Mouse (Mus musculus) stomach, postnatal 0 days (tissue): ENCODE data around the gene Mst1. TPM values are rescaled to one million over a fixed set of nuclear protein-coding genes. Genes with fewer than 3 reads are reported as not detected.

Source experiments
- ATAC-seq: fragments of 200-750 bp; cut with Nextera tagmentation; 2 replicates; pipeline ENCODE4 v1.8.0; 2017; ENCODE audit not compliant: low FRiP score, low TSS enrichment
- DNase-seq: peaks from one replicate; pipeline ENCODE4 v3.0.0-alpha.2; 2016; ENCODE audit warnings: low spot score
- H3K27ac ChIP-seq: fragments of 300-500 bp; sonication (generic); replicated peaks from 2 replicates; pipeline ENCODE4 v1.5.1; 2014; ENCODE audit warnings: mild to moderate bottlenecking, control low read depth
- H3K27me3 ChIP-seq: fragments of 300-500 bp; sonication (generic); 2 replicates; pipeline ENCODE4 v1.6.1; 2014; ENCODE audit warnings: low read length; ENCODE audit not compliant: control insufficient read depth, insufficient read depth
- H3K36me3 ChIP-seq: fragments of 300-500 bp; sonication (generic); 2 replicates; pipeline ENCODE4 v1.6.1; 2014; ENCODE audit warnings: low read length, mixed read lengths; ENCODE audit not compliant: control insufficient read depth, insufficient read depth
- H3K4me1 ChIP-seq: fragments of 300-500 bp; sonication (generic); replicated peaks from 2 replicates; pipeline ENCODE4 v1.6.1; 2014; ENCODE audit warnings: antibody characterized with exemption; ENCODE audit not compliant: control insufficient read depth, insufficient read depth
- H3K4me2 ChIP-seq: fragments of 300-500 bp; sonication (generic); replicated peaks from 2 replicates; pipeline ENCODE4 v1.6.1; 2014; ENCODE audit warnings: low read depth, mild to moderate bottlenecking, control low read depth, moderate library complexity
- H3K4me3 ChIP-seq: fragments of 300-500 bp; sonication (generic); 2 replicates; pipeline ENCODE4 v1.5.1; 2014; ENCODE audit warnings: low read depth, low read length, control low read depth
- H3K9ac ChIP-seq: fragments of 300-500 bp; sonication (generic); 2 replicates; pipeline ENCODE4 v1.6.1; 2014; ENCODE audit warnings: mild to moderate bottlenecking, low read length, control low read depth, mixed read lengths
- H3K9me3 ChIP-seq: fragments of 300-500 bp; sonication (generic); 2 replicates; pipeline ENCODE4 v1.6.1; 2016; ENCODE audit warnings: low read length; ENCODE audit not compliant: control insufficient read depth
- CTCF ChIP-seq: IDR thresholded peaks from 2 replicates; pipeline ENCODE4 v1.5.1; 2016; ENCODE audit warnings: antibody characterized with exemption, low read depth, mild to moderate bottlenecking, moderate library complexity
- EP300 ChIP-seq: optimal IDR thresholded peaks from 2 replicates; pipeline ENCODE3; 2016; ENCODE audit warnings: antibody characterized with exemption
- WGBS: fragments of 180-500 bp; shearing (Covaris S2); extraction: QIAGEN DNeasy Blood & Tissue Kit; methylation state at CpG from one replicate; pipeline ENCODE4 v1.1.7; 2014; 5-methylcytosine and 5-hydroxymethylcytosine counted together
- polyA plus RNA-seq: library from polyadenylated mRNA; unstranded; fragments of >200 nt; fragmentation: Nextera tagmentation; extraction: Ambion mirVana; gene quantifications from 2 replicates; pipeline ENCODE4 v1.2.1, GENCODE M21; 2015

Gene Mst1
- 4.4 and 4.8 TPM in 2 replicates for polyA plus RNA-seq

GRCm38 (mm10) chr9:108080168-108080567, at the start of gene Mst1:
TSS of gene Mst1 (plus strand) at chr9:108080436.
- peak; percentile 19 for ATAC-seq

GRCm38 (mm10) chr9:108032126-108032525, 48.1 kb upstream of the Mst1 start:
- TF ChIP-seq CTCF (no peak), EP300 (no peak)
- DNase-seq: no peak

More at GRCm38 (mm10) chr9:108080168-108080567, at the start of gene Mst1:
- peak within 1 kb of the TSS; percentile 66 for H3K4me3 ChIP-seq
- 58% methylated on average over 5 of the region's 5 CpGs for WGBS
- peak within 1 kb of the TSS; percentile 82 for H3K4me2 ChIP-seq
- H3K36me3 ChIP-seq: peaks cover 3% of the 10 kb centered on the region; the same call in 1 of the 2 replicates
- no peaks in the 10 kb centered on the region; the same call in 1 of the 2 replicates for H3K4me1 ChIP-seq
- peak within 1 kb of the TSS; percentile 85 for H3K27ac ChIP-seq
- TF ChIP-seq CTCF: no peak
- peak within 1 kb of the TSS; percentile 93 for H3K9ac ChIP-seq
- no peaks in the 10 kb centered on the region for H3K27me3 ChIP-seq
- no peaks in the 10 kb centered on the region for H3K9me3 ChIP-seq
- no peak for DNase-seq

GRCm38 (mm10) chr9:108035331-108036156, 44.7 kb upstream of the Mst1 start:
- Histone ChIP-seq H3K9ac (no peak overlapping the region), H3K4me1 (no peaks in the 10 kb centered on the region), H3K4me3 (no peak overlapping the region), H3K9me3 (no peaks in the 10 kb centered on the region), H3K36me3 (peaks cover 6% of the 10 kb centered on the region), H3K27ac (peak overlapping the region; percentile 61), H3K27me3 (no peaks in the 10 kb centered on the region), H3K4me2 (no peak overlapping the region)
- WGBS: 93% methylated on average over 2 of the region's 2 CpGs
- DNase-seq (peak; percentile 65), ATAC-seq (peak; percentile 97)
- TF ChIP-seq EP300 (peak; percentile 39), CTCF (peak; percentile 65)

More at GRCm38 (mm10) chr9:108032126-108032525, 48.1 kb upstream of the Mst1 start:
- Histone ChIP-seq H3K27ac (no peak overlapping the region), H3K4me1 (no peaks in the 10 kb centered on the region), H3K9me3 (no peaks in the 10 kb centered on the region), H3K4me2 (no peak overlapping the region), H3K27me3 (no peaks in the 10 kb centered on the region), H3K36me3 (peaks cover 6% of the 10 kb centered on the region), H3K4me3 (no peak overlapping the region), H3K9ac (no peak overlapping the region)
- WGBS: 91% methylated on average over 5 of the region's 5 CpGs
- no peak for ATAC-seq

GRCm38 (mm10) chr9:108044751-108045492, 35.3 kb upstream of the Mst1 start:
- no peak overlapping the region for H3K4me2 ChIP-seq
- no peaks in the 10 kb centered on the region for H3K4me1 ChIP-seq
- H3K27ac ChIP-seq: no peak overlapping the region
- no peak for ATAC-seq
- no peak for DNase-seq
- WGBS: 72% methylated on average over 8 of the region's 8 CpGs
- H3K4me3 ChIP-seq: no peak overlapping the region
- H3K27me3 ChIP-seq: no peaks in the 10 kb centered on the region
- H3K36me3 ChIP-seq: peaks cover 25% of the 10 kb centered on the region
- H3K9ac ChIP-seq: no peak overlapping the region
- peak; percentile 44 for TF ChIP-seq CTCF
- no peak for TF ChIP-seq EP300
- no peaks in the 10 kb centered on the region for H3K9me3 ChIP-seq

GRCm38 (mm10) chr9:108046582-108046981, 33.7 kb upstream of the Mst1 start:
- TF ChIP-seq EP300 (no peak), CTCF (no peak)
- Histone ChIP-seq H3K9me3 (no peaks in the 10 kb centered on the region), H3K27me3 (no peaks in the 10 kb centered on the region), H3K9ac (no peak overlapping the region), H3K4me1 (no peaks in the 10 kb centered on the region), H3K4me2 (no peak overlapping the region), H3K27ac (no peak overlapping the region), H3K36me3 (peaks cover 24% of the 10 kb centered on the region), H3K4me3 (no peak overlapping the region)
- ATAC-seq (no peak), DNase-seq (no peak)
- 88% methylated on average over 4 of the region's 4 CpGs for WGBS
